Mouse (Mus musculus) forebrain, embryonic 13.5 days (tissue): ENCODE data around the gene Lrrc43. TPM values are rescaled to one million over a fixed set of nuclear protein-coding genes. Genes with fewer than 3 reads are reported as not detected.
"Not testable (repeated sequence)": the region's sequence is repeated elsewhere in the genome, so short reads cannot be mapped to it uniquely, and the experiment has no call there.

Experiments used
- ATAC-seq: fragments of 200-750 bp; cut with Nextera tagmentation; 2 replicates; pipeline ENCODE4 v1.8.0; 2017
- H3K27ac ChIP-seq: fragments of 300-500 bp; sonication (generic); 2 replicates; pipeline ENCODE4 v1.5.1; 2015; ENCODE audit warnings: inconsistent platforms, mild to moderate bottlenecking, moderate library complexity
- H3K27me3 ChIP-seq: fragments of 300-500 bp; sonication (generic); 2 replicates; pipeline ENCODE4 v1.6.1; 2015; ENCODE audit warnings: mild to moderate bottlenecking, inconsistent platforms
- H3K36me3 ChIP-seq: fragments of 300-500 bp; sonication (generic); 2 replicates; pipeline ENCODE4 v1.6.1; 2015; ENCODE audit warnings: mild to moderate bottlenecking, inconsistent platforms; ENCODE audit not compliant: poor library complexity, severe bottlenecking
- H3K4me1 ChIP-seq: fragments of 300-500 bp; sonication (generic); 2 replicates; pipeline ENCODE4 v1.6.1; 2015; ENCODE audit warnings: inconsistent platforms
- H3K4me2 ChIP-seq: fragments of 300-500 bp; sonication (generic); 2 replicates; pipeline ENCODE4 v1.6.1; 2015; ENCODE audit warnings: inconsistent platforms, mild to moderate bottlenecking, moderate library complexity
- H3K4me3 ChIP-seq: fragments of 300-500 bp; sonication (generic); 2 replicates; pipeline ENCODE4 v1.5.1; 2015; ENCODE audit warnings: mild to moderate bottlenecking, inconsistent platforms
- H3K9ac ChIP-seq: fragments of 300-500 bp; sonication (generic); 2 replicates; pipeline ENCODE4 v1.6.1; 2015; ENCODE audit warnings: mild to moderate bottlenecking, inconsistent platforms
- H3K9me3 ChIP-seq: fragments of 300-500 bp; sonication (generic); replicated peaks from 2 replicates; pipeline ENCODE4 v1.6.1; 2016; ENCODE audit warnings: inconsistent platforms
- WGBS: fragments of 180-500 bp; shearing (Covaris S2); methylation state at CpG from one replicate; pipeline ENCODE4 v1.1.7; 2015; 5-methylcytosine and 5-hydroxymethylcytosine counted together
- polyA plus RNA-seq: library from polyadenylated mRNA; unstranded; fragments of >200 nt; fragmentation: Nextera tagmentation; extraction: Ambion mirVana; gene quantifications from 2 replicates; pipeline ENCODE4 v1.2.1, GENCODE M21; 2015

The Lrrc43 gene
- polyA plus RNA-seq, 1 experiment from 2014 or later, result 0.31 TPM

DNA sequence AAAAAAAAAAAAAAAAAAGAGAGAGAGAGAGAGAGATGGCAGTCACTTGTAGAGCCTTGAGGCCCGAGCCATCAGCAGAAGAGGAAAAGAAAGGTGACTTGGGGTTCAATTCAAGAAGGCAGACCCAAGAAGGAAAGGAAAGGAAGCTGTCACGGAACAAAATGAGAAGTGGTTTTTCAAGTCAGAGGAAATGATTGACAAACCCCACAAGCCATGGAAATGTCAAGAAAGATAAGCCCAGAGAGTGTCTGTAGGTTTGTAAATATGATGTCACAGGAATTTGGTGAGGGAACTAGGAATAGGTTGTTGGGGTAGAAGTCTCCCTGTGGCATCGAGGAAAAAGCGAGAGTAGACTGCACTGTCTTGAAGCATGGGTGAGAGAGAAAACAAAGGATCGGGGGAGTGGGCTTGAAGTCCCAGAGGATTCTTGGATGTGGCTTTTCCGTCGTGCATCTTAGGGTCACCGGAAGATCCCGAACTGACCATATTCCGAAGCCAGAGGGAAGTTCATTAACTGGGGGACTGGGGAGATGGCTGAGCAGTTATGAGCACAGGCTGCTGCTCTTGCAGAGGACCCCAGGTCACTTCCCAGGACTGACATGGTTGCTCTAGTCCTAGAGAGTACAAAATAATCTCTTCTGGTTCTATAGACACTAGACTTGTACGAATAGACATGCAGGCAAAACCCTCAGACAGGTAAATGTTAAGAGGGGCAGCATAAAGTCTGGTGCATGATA is 1.3 kb upstream of the Lrrc43 start:
- Histone ChIP-seq H3K36me3 (no peaks in the 10 kb centered on the region), H3K4me2 (no peak overlapping the region), H3K4me3 (no peak overlapping the region), H3K27ac (no peak overlapping the region), H3K4me1 (peaks cover 10% of the 10 kb centered on the region), H3K9ac (no peak overlapping the region), H3K27me3 (no peaks in the 10 kb centered on the region; the same call in 1 of the 2 replicates), H3K9me3 (0 out of 2 replicates have a peak, but pooled peaks cover 6% of the 10 kb centered on the region)
- no peak for ATAC-seq
- WGBS, result 87% methylated on average over 11 of the region's 11 CpGs

DNA sequence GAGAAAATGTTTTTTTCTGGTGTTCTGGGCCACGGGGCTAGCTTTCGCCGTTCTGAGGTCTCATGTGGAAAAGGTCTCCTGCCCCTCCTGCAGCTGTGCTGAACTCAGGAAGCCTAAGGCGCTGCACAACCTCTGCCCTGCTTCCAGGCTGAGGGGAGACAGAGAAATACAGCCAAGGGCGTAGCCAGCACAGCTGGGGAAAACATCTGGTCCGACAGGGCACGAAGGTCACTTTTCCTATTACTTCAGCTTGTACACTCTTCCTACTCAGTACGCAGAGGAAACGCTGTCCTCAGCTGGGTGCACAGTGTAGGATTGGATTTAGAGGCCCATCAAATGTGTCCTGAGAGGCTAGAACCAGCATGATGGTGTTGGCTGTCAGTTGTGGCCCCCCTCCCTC is 830 bp downstream of the Lrrc43 start:
- Histone ChIP-seq H3K36me3 (no peaks in the 10 kb centered on the region), H3K4me1 (peaks cover 10% of the 10 kb centered on the region), H3K9me3 (0 out of 2 replicates have a peak, but pooled peaks cover 6% of the 10 kb centered on the region), H3K27me3 (no peaks in the 10 kb centered on the region; the same call in 1 of the 2 replicates), H3K27ac (no peak overlapping the region), H3K9ac (no peak overlapping the region), H3K4me2 (no peak overlapping the region), H3K4me3 (no peak overlapping the region)
- 69% methylated on average over 9 of the region's 9 CpGs for WGBS
- no peak for ATAC-seq

- WGBS, result 49% methylated on average over 4 of the region's 4 CpGs
- no peaks in the 10 kb centered on the region for H3K9me3 ChIP-seq
- ATAC-seq, result no peak
- H3K27me3 ChIP-seq, result no peaks in the 10 kb centered on the region
- peaks cover 17% of the 10 kb centered on the region for H3K4me1 ChIP-seq
- no peak overlapping the region for H3K27ac ChIP-seq
- no peaks in the 10 kb centered on the region for H3K36me3 ChIP-seq
- H3K9ac ChIP-seq, result no peak overlapping the region
- H3K4me3 ChIP-seq, result no peak overlapping the region
- no peak overlapping the region for H3K4me2 ChIP-seq
These were observed 10.6 kb downstream of the Lrrc43 start for GRCm38 (mm10) chr5:123499717-123500116.

GRCm38 (mm10) chr5:123501973-123502372 is 12.9 kb downstream of the Lrrc43 start:
- Histone ChIP-seq H3K27ac (no peak overlapping the region), H3K27me3 (no peaks in the 10 kb centered on the region), H3K9ac (no peak overlapping the region), H3K4me3 (no peak overlapping the region), H3K36me3 (no peaks in the 10 kb centered on the region), H3K9me3 (no peaks in the 10 kb centered on the region), H3K4me1 (peaks cover 17% of the 10 kb centered on the region), H3K4me2 (no peak overlapping the region)
- 84% methylated on average over 4 of the region's 4 CpGs for WGBS
- ATAC-seq, result no peak

DNA sequence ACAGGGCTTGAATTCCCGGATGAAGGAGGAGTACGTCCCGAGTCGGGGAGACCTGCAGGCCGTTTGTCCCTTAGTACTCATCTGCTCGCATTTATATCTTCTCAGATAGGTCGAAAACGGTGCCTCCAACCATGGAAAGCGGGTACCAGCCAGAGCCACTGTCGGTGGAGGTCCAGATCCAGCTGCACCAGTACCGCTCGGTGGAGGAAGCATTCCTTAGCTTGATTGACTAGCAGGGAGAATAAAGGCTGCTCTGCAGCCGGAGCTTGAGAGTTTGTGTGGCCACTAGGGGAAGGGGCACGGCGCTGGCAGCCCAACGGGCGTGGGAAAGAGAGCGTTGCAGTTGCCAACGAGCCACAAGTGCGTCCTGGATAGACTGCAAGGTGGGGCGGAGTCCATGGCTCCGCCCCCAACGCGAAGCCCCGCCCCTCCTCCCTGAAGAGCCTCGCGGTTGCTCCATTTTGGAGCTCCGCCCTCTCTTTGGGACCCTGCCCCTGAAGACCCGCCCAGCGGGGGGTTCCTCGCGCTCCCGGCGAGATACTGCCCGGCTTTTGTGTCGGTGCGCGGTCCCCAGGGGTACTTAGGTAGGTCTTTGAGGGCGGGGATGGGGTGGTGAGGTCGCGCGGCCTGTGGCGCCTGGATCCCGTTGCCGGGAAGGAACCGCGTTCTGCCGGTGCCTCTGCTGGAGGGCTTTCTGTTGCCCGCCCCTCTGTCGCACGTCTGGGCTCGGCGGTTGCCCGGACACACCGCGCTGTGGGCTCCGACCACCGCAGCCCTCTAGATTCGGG is 19.0 kb downstream of the Lrrc43 start:
- Histone ChIP-seq H3K4me1 (peaks cover 24% of the 10 kb centered on the region), H3K9ac (peak overlapping the region; percentile 77), H3K27ac (no peak overlapping the region; the same call in 1 of the 2 replicates), H3K9me3 (no peaks in the 10 kb centered on the region), H3K4me2 (peak overlapping the region; percentile 86), H3K27me3 (no peaks in the 10 kb centered on the region), H3K36me3 (peaks cover 27% of the 10 kb centered on the region), H3K4me3 (peak overlapping the region; percentile 65)
- WGBS, result under 1% methylated on average over 58 of the region's 59 CpGs
- ATAC-seq, result peak; percentile 92

GRCm38 (mm10) chr5:123508921-123509320 is 19.8 kb downstream of the Lrrc43 start:
- Histone ChIP-seq H3K4me3 (peak overlapping the region; percentile 65), H3K27me3 (no peaks in the 10 kb centered on the region), H3K36me3 (peaks cover 28% of the 10 kb centered on the region), H3K4me2 (peak overlapping the region; percentile 86), H3K9ac (peak overlapping the region; percentile 77), H3K9me3 (no peaks in the 10 kb centered on the region), H3K4me1 (peaks cover 17% of the 10 kb centered on the region), H3K27ac (no peak overlapping the region)
- ATAC-seq, result no peak; the same call in 1 of the 2 replicates
- 3% methylated on average over 12 of the region's 12 CpGs for WGBS

GRCm38 (mm10) chr5:123510160-123510559 is 21.1 kb downstream of the Lrrc43 start, which contains the start of gene B3gnt4:
Gene B3gnt4, plus strand, starts transcription at chr5:123510460.
- H3K27ac ChIP-seq, result no peak within 1 kb of the TSS; the same call in 1 of the 2 replicates
- 92% methylated on average over 5 of the region's 5 CpGs for WGBS
- no peaks in the 10 kb centered on the region for H3K27me3 ChIP-seq
- 0 out of 2 replicates have a peak within 1 kb of the TSS, but pooled peaks have one; percentile 5 for H3K9ac ChIP-seq
- peak within 1 kb of the TSS; percentile 86 for H3K4me2 ChIP-seq
- no peaks in the 10 kb centered on the region for H3K9me3 ChIP-seq
- H3K36me3 ChIP-seq, result peaks cover 40% of the 10 kb centered on the region
- peak within 1 kb of the TSS; percentile 65 for H3K4me3 ChIP-seq
- peaks cover 17% of the 10 kb centered on the region for H3K4me1 ChIP-seq
- no peak for ATAC-seq

DNA sequence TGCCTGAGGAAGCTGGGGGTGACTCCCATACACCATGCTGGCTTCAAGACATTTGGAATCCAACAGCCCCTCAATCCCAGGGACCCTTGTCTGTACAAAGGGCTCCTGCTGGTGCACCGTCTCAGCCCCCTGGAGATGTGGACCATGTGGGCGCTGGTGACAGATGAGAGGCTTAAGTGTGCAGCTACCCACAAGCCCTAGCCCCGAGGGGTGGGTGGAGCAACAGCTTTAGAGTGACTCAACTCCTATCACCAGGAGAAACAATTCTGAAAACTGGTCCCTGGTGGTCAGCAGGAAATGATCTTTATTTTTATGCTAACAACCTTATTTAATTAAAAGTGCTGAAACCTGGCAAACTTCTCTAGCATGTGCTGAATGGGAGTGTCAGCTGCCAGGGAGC is 22.3 kb downstream of the Lrrc43 start:
- H3K4me1 ChIP-seq, result peaks cover 17% of the 10 kb centered on the region
- ATAC-seq, H3K27ac ChIP-seq, H3K9me3 ChIP-seq, H3K4me3 ChIP-seq, H3K27me3 ChIP-seq, H3K9ac ChIP-seq, H3K4me2 ChIP-seq: not testable (repeated sequence)
- WGBS, result 77% methylated on average over 3 of the region's 3 CpGs
- peaks cover 52% of the 10 kb centered on the region for H3K36me3 ChIP-seq

- Histone ChIP-seq H3K4me1 (peaks cover 17% of the 10 kb centered on the region), H3K9ac (no peak overlapping the region), H3K36me3 (peaks cover 59% of the 10 kb centered on the region), H3K9me3 (no peaks in the 10 kb centered on the region), H3K27me3 (no peaks in the 10 kb centered on the region), H3K4me2 (no peak overlapping the region), H3K4me3 (no peak overlapping the region), H3K27ac (no peak overlapping the region)
- no peak for ATAC-seq
- WGBS, result 82% methylated on average over 3 of the region's 3 CpGs
These were observed 23.0 kb downstream of the Lrrc43 start for GRCm38 (mm10) chr5:123512102-123512501.

DNA sequence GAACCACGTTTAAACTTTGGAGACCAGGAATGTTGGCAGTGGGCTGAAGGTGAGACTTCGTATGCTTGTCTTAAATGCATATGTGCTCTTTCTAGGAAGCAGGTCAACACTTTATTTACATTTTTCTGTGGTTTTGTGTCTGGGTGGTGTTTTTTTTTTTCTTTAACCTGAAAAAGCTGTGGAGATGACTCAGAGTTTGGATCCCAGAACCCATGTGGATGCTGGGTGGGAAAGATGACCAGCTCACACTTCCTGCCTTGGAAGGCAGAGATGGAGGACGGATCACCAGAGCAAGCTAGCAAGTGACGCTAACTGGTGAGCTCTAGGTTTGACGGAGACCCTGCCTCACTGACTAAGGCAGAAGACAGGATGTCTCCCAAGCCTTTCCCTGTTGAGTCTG is 25.8 kb downstream of the Lrrc43 start:
- ATAC-seq, result no peak
- Histone ChIP-seq H3K9me3 (no peaks in the 10 kb centered on the region), H3K4me3 (no peak overlapping the region), H3K27ac (no peak overlapping the region), H3K9ac (no peak overlapping the region), H3K4me2 (no peak overlapping the region), H3K4me1 (no peaks in the 10 kb centered on the region), H3K27me3 (no peaks in the 10 kb centered on the region), H3K36me3 (peaks cover 85% of the 10 kb centered on the region)
- 90% methylated on average over 5 of the region's 5 CpGs for WGBS

GRCm38 (mm10) chr5:123520666-123521065 is 31.6 kb downstream of the Lrrc43 start:
- no peak overlapping the region for H3K9ac ChIP-seq
- ATAC-seq, result no peak
- H3K4me3 ChIP-seq, result no peak overlapping the region
- no peak overlapping the region for H3K27ac ChIP-seq
- H3K27me3 ChIP-seq, result no peaks in the 10 kb centered on the region
- peaks cover 42% of the 10 kb centered on the region for H3K36me3 ChIP-seq
- H3K9me3 ChIP-seq, result no peaks in the 10 kb centered on the region
- 88% methylated on average over 9 of the region's 9 CpGs for WGBS
- H3K4me2 ChIP-seq, result no peak overlapping the region
- H3K4me1 ChIP-seq, result peaks cover 27% of the 10 kb centered on the region

DNA sequence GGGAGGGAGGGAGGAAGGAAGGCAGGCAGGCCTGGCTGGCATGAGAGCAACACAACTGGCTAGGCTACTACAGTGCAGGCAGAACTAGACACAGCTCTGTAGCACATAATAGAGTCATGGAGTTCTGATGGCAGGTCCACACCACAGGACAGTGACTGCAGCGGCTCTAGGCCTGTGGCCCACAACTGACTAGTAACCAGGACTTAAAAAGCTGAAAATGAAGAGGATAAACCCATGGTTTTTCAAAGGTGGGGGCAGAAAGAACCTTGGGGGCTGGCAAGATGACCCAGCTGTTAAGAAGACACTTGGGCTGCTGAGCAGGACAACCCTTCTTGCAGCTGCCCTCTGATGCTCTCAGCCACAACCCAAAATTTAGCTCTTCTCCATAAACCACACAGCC is 32.5 kb downstream of the Lrrc43 start:
- Histone ChIP-seq H3K36me3 (peaks cover 32% of the 10 kb centered on the region), H3K9ac (no peak overlapping the region; the same call in 1 of the 2 replicates), H3K4me3 (no peak overlapping the region), H3K4me2 (no peak overlapping the region), H3K4me1 (peaks cover 27% of the 10 kb centered on the region), H3K27me3 (no peaks in the 10 kb centered on the region), H3K9me3 (no peaks in the 10 kb centered on the region), H3K27ac (no peak overlapping the region)
- 89% methylated on average over 1 of the region's 1 CpGs for WGBS
- ATAC-seq, result no peak
